Mouse (Mus musculus) kidney, postnatal 14 days (tissue): ENCODE data around the gene 4930505A04Rik.
A peak's percentile ranks its signal among the peaks of the same experiment; 100 is the strongest.
"Not testable (repeated sequence)": the region's sequence is repeated elsewhere in the genome, so short reads cannot be mapped to it uniquely, and the experiment has no call there.

ENCODE experiments used
- DNase-seq: peaks from one replicate; pipeline ENCODE4 v3.0.0; 2022; ENCODE audit warnings: mixed read lengths

4930505A04Rik gene

GRCm38 (mm10) chr11:30471751-30472593 lies at the start of gene 4930505A04Rik:
Gene 4930505A04Rik (minus strand): TSS chr11:30471827.
- DNase-seq = peak; percentile 93

GRCm38 (mm10) chr11:30517133-30517532 lies 45.5 kb upstream of the 4930505A04Rik start:
- DNase-seq = peak; percentile 18

GRCm38 (mm10) chr11:30508178-30508577 lies 36.6 kb upstream of the 4930505A04Rik start:
- no peak for DNase-seq

GRCm38 (mm10) chr11:30498738-30499355 lies 27.2 kb upstream of the 4930505A04Rik start:
- DNase-seq = no peak

- DNase-seq = no peak
These were observed 25.5 kb upstream of the 4930505A04Rik start for GRCm38 (mm10) chr11:30497151-30497550.

- DNase-seq = no peak
These were observed 20.1 kb upstream of the 4930505A04Rik start for GRCm38 (mm10) chr11:30491515-30492260.

- no peak for DNase-seq
These were observed 16.6 kb upstream of the 4930505A04Rik start for GRCm38 (mm10) chr11:30488183-30488582.

- no peak for DNase-seq
These were observed 11.7 kb upstream of the 4930505A04Rik start for GRCm38 (mm10) chr11:30483286-30483685.

GRCm38 (mm10) chr11:30471187-30471586 lies 440 bp downstream of the 4930505A04Rik start:
- DNase-seq = no peak

GRCm38 (mm10) chr11:30454331-30454730 lies 17.3 kb downstream of the 4930505A04Rik start:
- no peak for DNase-seq

GRCm38 (mm10) chr11:30448126-30448525 lies 23.5 kb downstream of the 4930505A04Rik start:
- DNase-seq = no peak

GRCm38 (mm10) chr11:30447561-30447960 lies 24.1 kb downstream of the 4930505A04Rik start:
- no peak for DNase-seq

- not testable (repeated sequence) for DNase-seq
These were observed 27.3 kb downstream of the 4930505A04Rik start for GRCm38 (mm10) chr11:30444192-30444905.

GRCm38 (mm10) chr11:30443746-30444145 lies 27.9 kb downstream of the 4930505A04Rik start:
- DNase-seq = no peak

- DNase-seq = no peak
These were observed 38.2 kb downstream of the 4930505A04Rik start for GRCm38 (mm10) chr11:30433256-30433950.

- DNase-seq = peak; percentile 68
These were observed 66.0 kb downstream of the 4930505A04Rik start for GRCm38 (mm10) chr11:30405581-30405980.

- DNase-seq = no peak
These were observed 66.9 kb downstream of the 4930505A04Rik start for GRCm38 (mm10) chr11:30404619-30405200.

GRCm38 (mm10) chr11:30394351-30394750 lies 77.3 kb downstream of the 4930505A04Rik start:
- no peak for DNase-seq

- DNase-seq = no peak
These were observed 88.6 kb downstream of the 4930505A04Rik start for GRCm38 (mm10) chr11:30383076-30383475.
